Mouse (Mus musculus) small intestine, adult 2 months (tissue): ENCODE data around the gene Oscar.

ENCODE experiments used
- CTCF ChIP-seq: fragments of 200-500 bp; IDR thresholded peaks from 2 replicates; pipeline ENCODE4 v1.5.1; 2012; ENCODE audit warnings: low read depth, mild to moderate bottlenecking, control low read depth, inconsistent platforms, low read length, moderate library complexity, mixed read lengths; ENCODE audit not compliant: insufficient replicate concordance, insufficient read length; ENCODE audit errors: extremely low read depth
- POLR2A ChIP-seq: fragments of 200-500 bp; IDR thresholded peaks from 2 replicates; pipeline ENCODE4 v1.6.1; 2012; ENCODE audit warnings: low read depth, mild to moderate bottlenecking, control low read depth, inconsistent platforms, low read length, moderate library complexity

GRCm38 (mm10) chr7:3580029-3580428 lies 35.9 kb downstream of the Oscar start:
- TF ChIP-seq CTCF (no peak), POLR2A (no peak)
